Mouse (Mus musculus): ENCODE measurements around the gene Tbc1d30. TPM values are rescaled to one million over a fixed set of nuclear protein-coding genes. Genes with fewer than 3 reads are reported as not detected.

Tbc1d30 gene
- total and polyA plus RNA-seq, 2 experiments from 2014 or later = 1.1 to 14.7 TPM

DNA sequence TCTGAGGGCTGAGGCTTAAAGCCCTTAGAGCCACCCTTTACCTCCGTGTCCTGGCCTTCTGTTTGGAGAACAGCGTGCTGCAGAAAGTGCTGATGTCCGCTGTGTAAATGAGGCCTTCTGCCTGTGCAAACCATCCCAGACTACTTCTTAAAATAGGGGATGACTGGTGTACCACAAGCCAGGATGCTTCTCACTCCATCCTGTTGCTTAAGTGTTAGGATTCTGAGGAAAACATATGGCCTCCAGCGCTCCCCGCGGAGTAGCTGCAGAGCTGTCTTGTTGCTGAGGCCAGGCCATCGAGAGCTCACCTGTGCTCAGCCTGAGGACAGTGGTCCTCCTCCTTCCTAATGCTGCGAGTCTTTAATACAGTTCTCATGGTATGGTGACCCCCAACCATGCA, 40.8 kb upstream of the Tbc1d30 start:
- Histone ChIP-seq H3K4me3 (ENCODE audit: low read depth, low read length) (no peak overlapping the region), H3K4me1 (ENCODE audit: control insufficient read depth, insufficient read depth) (no peaks in the 10 kb centered on the region), H3K36me3 (replicated peaks; ENCODE audit: control insufficient read depth, insufficient read depth, low read length) (peaks cover 92% of the 10 kb centered on the region), H3K27ac (ENCODE audit: low read depth) (no peak overlapping the region), H3K9ac (replicated peaks; ENCODE audit: low read depth, low read length) (no peak overlapping the region), H3K27me3 (ENCODE audit: control insufficient read depth, insufficient read depth, low read length) (no peaks in the 10 kb centered on the region), H3K9me3 (replicated peaks; ENCODE audit: control insufficient read depth, low read length) (no peaks in the 10 kb centered on the region), H3K4me2 (ENCODE audit: low read depth, low read length) (no peak overlapping the region)
- WGBS = 94% methylated on average over 8 of the region's 8 CpGs
- TF ChIP-seq EP300 (IDR thresholded peaks at IDR 0.05; ENCODE audit: low read depth) = no peak
- TF ChIP-seq CTCF (IDR thresholded peaks at IDR 0.05; ENCODE audit: low read depth) = no peak
- ATAC-seq (ENCODE audit: insufficient read depth, low read depth) = no peak
- DNase-seq (ENCODE audit: low spot score) = no peak

DNA sequence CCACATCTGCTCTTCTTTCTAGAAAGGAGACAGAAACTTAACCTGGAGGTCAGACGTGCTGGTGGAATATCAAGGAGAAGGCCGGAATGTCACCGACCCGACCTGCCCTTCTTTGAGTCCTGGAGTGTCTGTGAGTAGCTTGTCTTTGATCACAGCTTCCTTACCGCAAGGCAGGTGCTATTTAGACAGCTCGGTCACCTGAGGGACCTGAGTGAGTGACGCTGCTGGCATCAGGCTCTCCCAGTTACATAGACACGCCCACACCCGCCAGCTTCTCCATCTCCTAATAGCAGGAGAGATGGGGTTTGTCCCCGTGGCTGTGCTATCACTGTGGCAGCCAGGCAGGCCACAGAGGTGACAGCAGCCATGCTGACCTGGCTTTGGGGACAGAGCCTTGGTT, 39.5 kb upstream of the Tbc1d30 start:
- Histone ChIP-seq H3K36me3 (replicated peaks; ENCODE audit: control insufficient read depth, insufficient read depth, low read length) (peaks cover 83% of the 10 kb centered on the region), H3K27me3 (ENCODE audit: control insufficient read depth, insufficient read depth, low read length) (no peaks in the 10 kb centered on the region), H3K9me3 (replicated peaks; ENCODE audit: control insufficient read depth, low read length) (no peaks in the 10 kb centered on the region), H3K4me1 (ENCODE audit: control insufficient read depth, insufficient read depth) (no peaks in the 10 kb centered on the region), H3K4me2 (ENCODE audit: low read depth, low read length) (no peak overlapping the region), H3K4me3 (ENCODE audit: low read depth, low read length) (no peak overlapping the region), H3K9ac (replicated peaks; ENCODE audit: low read depth, low read length) (no peak overlapping the region), H3K27ac (ENCODE audit: low read depth) (no peak overlapping the region)
- TF ChIP-seq EP300 (IDR thresholded peaks at IDR 0.05; ENCODE audit: low read depth) (no peak), CTCF (IDR thresholded peaks at IDR 0.05; ENCODE audit: low read depth) (no peak)
- ATAC-seq (ENCODE audit: insufficient read depth, low read depth) = no peak
- DNase-seq (ENCODE audit: low spot score) = no peak
- 74% methylated on average over 10 of the region's 10 CpGs for WGBS

- H3K9ac ChIP-seq (replicated peaks; ENCODE audit: low read depth, low read length) = no peak overlapping the region
- no peak overlapping the region for H3K4me2 ChIP-seq (ENCODE audit: low read depth, low read length)
Measured at GRCm38 (mm10) chr10:121386347-121386746, 35.3 kb upstream of the Tbc1d30 start.

DNA sequence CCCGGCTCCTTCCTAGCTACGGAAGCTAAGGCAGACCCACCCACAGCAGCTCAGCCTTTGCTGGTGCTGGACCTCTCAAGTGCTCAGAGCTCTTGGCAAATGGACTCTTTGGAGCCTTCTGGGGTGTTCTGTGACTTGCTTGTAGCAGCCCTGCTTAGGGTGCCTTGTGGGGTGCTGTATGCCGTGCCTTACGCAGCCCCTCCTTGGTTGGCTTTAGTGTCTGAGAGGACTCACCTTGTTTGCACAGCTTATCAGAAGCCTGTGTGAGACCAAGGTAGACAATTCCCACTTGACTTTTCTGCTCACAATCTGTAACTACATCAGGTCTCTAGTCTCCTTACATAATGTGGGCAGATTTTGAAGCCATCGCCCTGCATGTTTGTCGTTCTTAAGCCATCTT, 34.6 kb upstream of the Tbc1d30 start:
- no peak for ATAC-seq (ENCODE audit: insufficient read depth, low read depth)
- peaks cover 76% of the 10 kb centered on the region for H3K36me3 ChIP-seq (replicated peaks; ENCODE audit: control insufficient read depth, insufficient read depth, low read length)
- no peak for TF ChIP-seq EP300 (IDR thresholded peaks at IDR 0.05; ENCODE audit: low read depth)
- TF ChIP-seq CTCF (IDR thresholded peaks at IDR 0.05; ENCODE audit: low read depth) = no peak
- no peaks in the 10 kb centered on the region for H3K4me1 ChIP-seq (ENCODE audit: control insufficient read depth, insufficient read depth)
- 92% methylated on average over 6 of the region's 6 CpGs for WGBS
- no peaks in the 10 kb centered on the region for H3K9me3 ChIP-seq (replicated peaks; ENCODE audit: control insufficient read depth, low read length)
- H3K27ac ChIP-seq (ENCODE audit: low read depth) = no peak overlapping the region
- H3K4me2 ChIP-seq (ENCODE audit: low read depth, low read length) = no peak overlapping the region
- H3K9ac ChIP-seq (replicated peaks; ENCODE audit: low read depth, low read length) = no peak overlapping the region
- no peak for DNase-seq (ENCODE audit: low spot score)
- H3K27me3 ChIP-seq (ENCODE audit: control insufficient read depth, insufficient read depth, low read length) = no peaks in the 10 kb centered on the region
- H3K4me3 ChIP-seq (ENCODE audit: low read depth, low read length) = no peak overlapping the region

More at GRCm38 (mm10) chr10:121386347-121386746, 35.3 kb upstream of the Tbc1d30 start:
- H3K4me1 ChIP-seq (ENCODE audit: control insufficient read depth, insufficient read depth) = no peaks in the 10 kb centered on the region
- no peak overlapping the region for H3K27ac ChIP-seq (ENCODE audit: low read depth)
- no peak overlapping the region for H3K4me3 ChIP-seq (ENCODE audit: low read depth, low read length)
- 28% methylated on average over 9 of the region's 9 CpGs for WGBS
- no peaks in the 10 kb centered on the region for H3K27me3 ChIP-seq (ENCODE audit: control insufficient read depth, insufficient read depth, low read length)
- H3K9me3 ChIP-seq (replicated peaks; ENCODE audit: control insufficient read depth, low read length) = no peaks in the 10 kb centered on the region
- H3K36me3 ChIP-seq (replicated peaks; ENCODE audit: control insufficient read depth, insufficient read depth, low read length) = peaks cover 76% of the 10 kb centered on the region
- DNase-seq (ENCODE audit: low spot score) (no peak), ATAC-seq (ENCODE audit: insufficient read depth, low read depth) (peak; percentile 47)
- TF ChIP-seq EP300 (IDR thresholded peaks at IDR 0.05; ENCODE audit: low read depth) (no peak), CTCF (IDR thresholded peaks at IDR 0.05; ENCODE audit: low read depth) (no peak)

DNA sequence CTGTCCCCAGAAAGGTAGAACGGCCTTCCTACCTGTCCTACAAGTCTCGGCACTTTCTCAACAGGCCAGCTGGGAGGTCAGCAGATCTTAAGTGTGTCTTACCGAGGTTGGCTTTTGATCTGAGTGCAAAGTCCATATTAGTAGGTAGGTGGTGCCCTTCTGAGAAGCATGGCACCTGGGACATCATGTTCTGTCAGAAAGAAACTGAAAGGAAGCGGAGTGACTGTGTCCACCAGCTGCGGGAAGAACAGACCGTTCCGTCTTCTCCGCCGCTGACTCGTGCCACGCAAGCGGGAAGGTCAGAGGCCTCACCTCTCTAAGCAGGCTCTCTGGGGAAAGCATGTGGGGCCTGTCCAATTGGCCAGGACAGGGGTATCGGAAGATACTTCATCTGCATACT, 33.6 kb upstream of the Tbc1d30 start:
- Histone ChIP-seq H3K36me3 (replicated peaks; ENCODE audit: control insufficient read depth, insufficient read depth, low read length) (peaks cover 75% of the 10 kb centered on the region), H3K4me3 (ENCODE audit: low read depth, low read length) (no peak overlapping the region), H3K27ac (ENCODE audit: low read depth) (no peak overlapping the region), H3K27me3 (ENCODE audit: control insufficient read depth, insufficient read depth, low read length) (no peaks in the 10 kb centered on the region), H3K4me2 (ENCODE audit: low read depth, low read length) (no peak overlapping the region), H3K4me1 (ENCODE audit: control insufficient read depth, insufficient read depth) (no peaks in the 10 kb centered on the region), H3K9me3 (replicated peaks; ENCODE audit: control insufficient read depth, low read length) (no peaks in the 10 kb centered on the region), H3K9ac (replicated peaks; ENCODE audit: low read depth, low read length) (no peak overlapping the region)
- WGBS = 93% methylated on average over 13 of the region's 13 CpGs
- TF ChIP-seq EP300 (IDR thresholded peaks at IDR 0.05; ENCODE audit: low read depth) (no peak), CTCF (IDR thresholded peaks at IDR 0.05; ENCODE audit: low read depth) (no peak)
- no peak for DNase-seq (ENCODE audit: low spot score)
- no peak for ATAC-seq (ENCODE audit: insufficient read depth, low read depth)

DNA sequence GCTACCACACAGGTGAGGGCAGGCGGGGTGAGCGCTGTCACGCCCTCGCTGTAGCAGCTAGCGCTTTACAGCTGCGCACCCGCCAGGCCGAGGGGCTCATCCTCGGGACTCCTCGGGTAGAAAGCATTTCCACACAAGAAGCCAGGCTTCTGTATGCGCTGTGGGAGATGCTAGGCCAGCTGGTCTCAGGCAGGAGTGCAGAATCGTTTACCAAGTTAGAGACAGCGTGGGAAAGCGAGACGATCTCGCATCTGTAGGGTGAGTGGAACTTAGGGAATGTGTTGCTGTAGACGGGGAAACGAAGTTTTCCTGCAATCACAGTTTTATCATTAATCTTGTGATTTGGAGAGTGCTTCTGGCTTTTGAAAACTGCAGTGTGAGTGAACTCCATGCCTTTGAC, 30.2 kb upstream of the Tbc1d30 start:
- Histone ChIP-seq H3K9me3 (replicated peaks; ENCODE audit: control insufficient read depth, low read length) (0 out of 2 replicates have a peak, but pooled peaks cover 4% of the 10 kb centered on the region), H3K4me2 (ENCODE audit: low read depth, low read length) (no peak overlapping the region), H3K27ac (ENCODE audit: low read depth) (no peak overlapping the region), H3K4me1 (ENCODE audit: control insufficient read depth, insufficient read depth) (no peaks in the 10 kb centered on the region), H3K36me3 (replicated peaks; ENCODE audit: control insufficient read depth, insufficient read depth, low read length) (peaks cover 79% of the 10 kb centered on the region), H3K4me3 (ENCODE audit: low read depth, low read length) (no peak overlapping the region), H3K27me3 (ENCODE audit: control insufficient read depth, insufficient read depth, low read length) (no peaks in the 10 kb centered on the region), H3K9ac (replicated peaks; ENCODE audit: low read depth, low read length) (no peak overlapping the region)
- DNase-seq (ENCODE audit: low spot score) (no peak), ATAC-seq (ENCODE audit: insufficient read depth, low read depth) (no peak)
- TF ChIP-seq EP300 (IDR thresholded peaks at IDR 0.05; ENCODE audit: low read depth) = no peak
- TF ChIP-seq CTCF (IDR thresholded peaks at IDR 0.05; ENCODE audit: low read depth) = no peak
- 86% methylated on average over 18 of the region's 18 CpGs for WGBS
